Mouse (Mus musculus): ENCODE measurements around the gene Tsga10. TPM values are rescaled to one million over a fixed set of nuclear protein-coding genes. Genes with fewer than 3 reads are reported as not detected.
"Not testable (repeated sequence)": the region's sequence is repeated elsewhere in the genome, so short reads cannot be mapped to it uniquely, and the experiment has no call there.

Gene Tsga10
- polyA plus RNA-seq, 1 experiment from 2014 or later: 4.8 TPM

DNA sequence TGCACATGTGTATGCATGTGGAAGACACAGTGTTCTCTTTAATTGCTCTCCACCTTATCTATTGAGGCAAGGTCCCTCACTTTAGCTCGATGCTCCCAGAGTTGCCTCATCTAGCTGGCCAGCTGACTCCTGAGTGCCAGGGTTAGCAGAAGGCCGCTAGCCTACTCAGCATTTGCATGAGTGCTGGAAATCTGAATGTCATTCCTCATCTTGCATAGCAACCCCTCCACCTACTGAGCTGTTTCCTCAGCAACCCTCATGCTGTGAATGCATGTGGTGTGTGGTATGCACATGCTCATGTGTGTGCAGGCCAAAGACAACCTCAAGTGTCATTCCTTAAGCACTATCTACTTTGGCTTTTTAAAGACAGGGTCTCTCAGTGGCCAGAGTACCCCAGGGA lies 15.5 kb downstream of the Tsga10 start:
- no peak overlapping the region for H3K27ac ChIP-seq
- H3K9ac ChIP-seq: no peak overlapping the region
- peaks cover 5% of the 10 kb centered on the region for H3K4me1 ChIP-seq (replicated peaks)
- H3K9me3 ChIP-seq (replicated peaks): no peaks in the 10 kb centered on the region
- 35% methylated on average over 2 of the region's 2 CpGs for WGBS
- H3K36me3 ChIP-seq: no peaks in the 10 kb centered on the region
- H3K4me2 ChIP-seq: no peak overlapping the region
- no peak overlapping the region for H3K4me3 ChIP-seq
- H3K27me3 ChIP-seq: no peaks in the 10 kb centered on the region
- no peak for ATAC-seq (replicated peaks; ENCODE audit: insufficient number of reproducible peaks, insufficient read depth, low FRiP score, low read depth)

- Histone ChIP-seq H3K4me3 (no peak overlapping the region), H3K27ac (no peak overlapping the region), H3K9ac (no peak overlapping the region), H3K27me3 (no peaks in the 10 kb centered on the region), H3K4me2 (no peak overlapping the region), H3K36me3 (no peaks in the 10 kb centered on the region), H3K4me1 (replicated peaks) (peaks cover 5% of the 10 kb centered on the region), H3K9me3 (replicated peaks) (no peaks in the 10 kb centered on the region)
- WGBS: 77% methylated on average over 8 of the region's 8 CpGs
- ATAC-seq (replicated peaks; ENCODE audit: insufficient number of reproducible peaks, insufficient read depth, low FRiP score, low read depth): no peak
Measured at GRCm38 (mm10) chr1:37846878-37847277, 19.4 kb downstream of the Tsga10 start.

DNA sequence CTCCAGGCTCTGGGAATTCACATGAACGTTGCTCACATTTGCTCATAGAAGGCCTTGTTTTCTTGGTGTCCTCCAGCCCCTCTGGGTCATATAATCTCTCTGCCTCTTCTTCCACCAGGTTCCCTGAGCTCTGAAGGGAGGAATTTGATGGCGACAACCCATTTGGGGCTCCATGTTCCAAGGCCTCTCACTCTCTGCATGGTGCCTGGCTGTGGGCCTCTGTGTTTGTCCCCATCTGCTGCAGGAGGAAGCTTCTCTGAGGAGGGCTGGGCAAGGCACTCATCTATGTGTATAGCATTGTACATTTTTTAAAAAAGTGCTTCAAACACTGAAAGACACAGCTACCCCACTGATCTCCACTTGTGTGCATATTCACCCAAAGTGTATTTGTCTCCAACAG lies 34.5 kb downstream of the Tsga10 start:
- no peaks in the 10 kb centered on the region for H3K9me3 ChIP-seq (replicated peaks)
- no peak overlapping the region for H3K27ac ChIP-seq
- no peak for ATAC-seq (replicated peaks; ENCODE audit: insufficient number of reproducible peaks, insufficient read depth, low FRiP score, low read depth)
- WGBS: 42% methylated on average over 2 of the region's 2 CpGs
- no peaks in the 10 kb centered on the region for H3K36me3 ChIP-seq
- no peak overlapping the region for H3K9ac ChIP-seq
- no peaks in the 10 kb centered on the region for H3K4me1 ChIP-seq (replicated peaks)
- H3K4me3 ChIP-seq: no peak overlapping the region
- H3K4me2 ChIP-seq: no peak overlapping the region
- H3K27me3 ChIP-seq: no peaks in the 10 kb centered on the region

GRCm38 (mm10) chr1:37802291-37802690 lies 63.9 kb downstream of the Tsga10 start:
- H3K36me3 ChIP-seq: not testable (repeated sequence)

GRCm38 (mm10) chr1:37800298-37800697 lies 65.9 kb downstream of the Tsga10 start:
- H3K4me2 ChIP-seq: no peak overlapping the region

More at GRCm38 (mm10) chr1:37802291-37802690, 63.9 kb downstream of the Tsga10 start:
- H3K4me3 ChIP-seq; H3K27me3 ChIP-seq; H3K9ac ChIP-seq; H3K9me3 ChIP-seq (replicated peaks); H3K27ac ChIP-seq; H3K4me1 ChIP-seq (replicated peaks); ATAC-seq (replicated peaks; ENCODE audit: insufficient number of reproducible peaks, insufficient read depth, low FRiP score, low read depth); H3K4me2 ChIP-seq: not testable (repeated sequence)
- WGBS: 95% methylated on average over 1 of the region's 1 CpGs

DNA sequence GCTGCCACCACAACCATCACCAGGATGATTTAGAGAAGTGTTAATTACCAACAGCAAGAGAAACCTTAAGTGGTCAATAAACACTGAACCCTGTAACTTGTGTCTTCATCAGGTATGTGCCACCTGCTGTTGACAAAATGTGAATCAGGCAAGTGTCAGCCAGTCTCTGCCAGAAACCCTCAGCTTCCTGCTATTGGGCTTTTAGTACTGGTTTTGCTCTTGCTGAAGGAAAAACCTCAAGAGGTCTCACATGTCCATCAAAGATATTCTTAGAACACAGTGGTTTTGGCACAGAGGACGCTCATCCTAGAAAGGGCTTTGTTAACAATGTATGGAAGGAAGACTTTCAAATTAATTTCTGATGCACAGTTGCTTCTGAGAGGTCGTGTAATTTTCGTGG lies 66.7 kb downstream of the Tsga10 start:
- H3K36me3 ChIP-seq: no peaks in the 10 kb centered on the region
- 49% methylated on average over 3 of the region's 3 CpGs for WGBS

More at GRCm38 (mm10) chr1:37800298-37800697, 65.9 kb downstream of the Tsga10 start:
- WGBS: 90% methylated on average over 2 of the region's 2 CpGs
- ATAC-seq (replicated peaks; ENCODE audit: insufficient number of reproducible peaks, insufficient read depth, low FRiP score, low read depth): no peak
- Histone ChIP-seq H3K27me3 (no peaks in the 10 kb centered on the region), H3K27ac (no peak overlapping the region), H3K4me3 (no peak overlapping the region), H3K9ac (no peak overlapping the region), H3K4me1 (replicated peaks) (no peaks in the 10 kb centered on the region), H3K9me3 (replicated peaks) (no peaks in the 10 kb centered on the region), H3K36me3 (no peaks in the 10 kb centered on the region)

DNA sequence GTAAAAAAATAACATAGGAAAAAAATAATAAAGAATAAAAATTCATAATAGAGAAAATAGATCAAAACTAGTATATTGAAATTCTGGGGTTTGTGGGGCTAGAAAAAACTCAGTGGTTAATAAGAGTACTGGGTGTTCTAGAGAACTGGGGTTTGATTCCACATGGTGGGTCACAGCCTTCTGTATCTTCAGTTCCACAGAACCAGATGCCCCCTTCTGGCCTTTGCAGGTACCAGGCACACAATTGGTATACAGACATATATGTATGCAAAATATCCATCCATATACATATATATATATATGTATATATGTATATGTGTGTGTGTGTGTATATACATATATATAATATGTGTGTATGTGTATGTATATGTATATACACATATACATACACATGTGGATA lies 106.8 kb downstream of the Tsga10 start:
- H3K9ac ChIP-seq: no peak overlapping the region
- no peak overlapping the region for H3K4me3 ChIP-seq
- H3K4me1 ChIP-seq (replicated peaks): no peaks in the 10 kb centered on the region
- H3K9me3 ChIP-seq (replicated peaks): no peaks in the 10 kb centered on the region
- H3K4me2 ChIP-seq: no peak overlapping the region
- no peaks in the 10 kb centered on the region for H3K36me3 ChIP-seq
- ATAC-seq (replicated peaks; ENCODE audit: insufficient number of reproducible peaks, insufficient read depth, low FRiP score, low read depth): no peak
- no peaks in the 10 kb centered on the region for H3K27me3 ChIP-seq
- H3K27ac ChIP-seq: no peak overlapping the region

More for the DNA sequence above, 66.7 kb downstream of the Tsga10 start:
- no peak overlapping the region for H3K27ac ChIP-seq
- ATAC-seq (replicated peaks; ENCODE audit: insufficient number of reproducible peaks, insufficient read depth, low FRiP score, low read depth): no peak
- no peak overlapping the region for H3K9ac ChIP-seq
- no peaks in the 10 kb centered on the region for H3K27me3 ChIP-seq
- H3K9me3 ChIP-seq (replicated peaks): no peaks in the 10 kb centered on the region
- no peaks in the 10 kb centered on the region for H3K4me1 ChIP-seq (replicated peaks)
- no peak overlapping the region for H3K4me3 ChIP-seq
- H3K4me2 ChIP-seq: no peak overlapping the region

DNA sequence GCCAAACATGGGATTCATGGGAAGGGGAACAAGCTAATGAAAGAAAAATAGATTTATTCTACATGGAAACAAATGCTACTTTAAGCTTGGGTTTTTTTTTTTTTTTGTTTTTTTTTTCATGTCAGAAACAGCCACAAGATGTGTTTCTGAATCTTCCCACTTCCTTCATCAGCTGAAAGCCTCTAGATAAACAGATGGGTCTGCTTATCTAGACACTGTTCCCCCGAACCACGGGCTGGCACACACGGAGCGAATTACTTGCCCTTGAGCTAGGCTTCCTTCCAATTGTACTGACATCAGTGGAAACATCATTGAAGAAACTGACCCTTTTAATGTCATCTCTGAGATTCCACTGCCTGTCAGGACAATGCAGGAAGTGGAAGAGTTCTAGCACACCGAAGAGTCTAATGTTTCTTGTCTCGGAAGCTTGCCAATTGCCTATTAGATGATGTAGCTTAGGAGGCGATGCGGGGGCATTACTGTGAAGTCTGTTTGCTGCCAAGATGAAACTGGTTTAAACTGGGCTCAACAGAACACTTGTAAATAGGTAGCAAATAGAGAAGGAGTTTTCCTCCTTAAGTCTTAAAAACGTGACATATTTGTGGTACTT lies 121.5 kb downstream of the Tsga10 start:
- Histone ChIP-seq H3K27me3 (no peaks in the 10 kb centered on the region), H3K9me3 (replicated peaks) (no peaks in the 10 kb centered on the region), H3K36me3 (no peaks in the 10 kb centered on the region), H3K4me3 (no peak overlapping the region), H3K27ac (no peak overlapping the region), H3K9ac (no peak overlapping the region), H3K4me2 (no peak overlapping the region), H3K4me1 (replicated peaks) (no peaks in the 10 kb centered on the region)
- no peak for ATAC-seq (replicated peaks; ENCODE audit: insufficient number of reproducible peaks, insufficient read depth, low FRiP score, low read depth)
- 67% methylated on average over 9 of the region's 9 CpGs for WGBS

GRCm38 (mm10) chr1:37742602-37743270 lies 123.5 kb downstream of the Tsga10 start:
- ATAC-seq (replicated peaks; ENCODE audit: insufficient number of reproducible peaks, insufficient read depth, low FRiP score, low read depth): no peak
- H3K36me3 ChIP-seq: no peaks in the 10 kb centered on the region
- 70% methylated on average over 14 of the region's 14 CpGs for WGBS
- H3K4me2 ChIP-seq: no peak overlapping the region
- H3K27me3 ChIP-seq: no peaks in the 10 kb centered on the region
- no peaks in the 10 kb centered on the region for H3K9me3 ChIP-seq (replicated peaks)
- H3K27ac ChIP-seq: no peak overlapping the region
- H3K4me3 ChIP-seq: no peak overlapping the region
- H3K4me1 ChIP-seq (replicated peaks): no peaks in the 10 kb centered on the region
- H3K9ac ChIP-seq: no peak overlapping the region

- no peak overlapping the region for H3K4me2 ChIP-seq
- no peaks in the 10 kb centered on the region for H3K36me3 ChIP-seq
- ATAC-seq (replicated peaks; ENCODE audit: insufficient number of reproducible peaks, insufficient read depth, low FRiP score, low read depth): no peak
- H3K9me3 ChIP-seq (replicated peaks): no peaks in the 10 kb centered on the region
- no peaks in the 10 kb centered on the region for H3K4me1 ChIP-seq (replicated peaks)
- no peak overlapping the region for H3K9ac ChIP-seq
- 87% methylated on average over 11 of the region's 11 CpGs for WGBS
- no peak overlapping the region for H3K4me3 ChIP-seq
- no peak overlapping the region for H3K27ac ChIP-seq
- H3K27me3 ChIP-seq: no peaks in the 10 kb centered on the region
Measured at GRCm38 (mm10) chr1:37742126-37742525, 124.1 kb downstream of the Tsga10 start.

DNA sequence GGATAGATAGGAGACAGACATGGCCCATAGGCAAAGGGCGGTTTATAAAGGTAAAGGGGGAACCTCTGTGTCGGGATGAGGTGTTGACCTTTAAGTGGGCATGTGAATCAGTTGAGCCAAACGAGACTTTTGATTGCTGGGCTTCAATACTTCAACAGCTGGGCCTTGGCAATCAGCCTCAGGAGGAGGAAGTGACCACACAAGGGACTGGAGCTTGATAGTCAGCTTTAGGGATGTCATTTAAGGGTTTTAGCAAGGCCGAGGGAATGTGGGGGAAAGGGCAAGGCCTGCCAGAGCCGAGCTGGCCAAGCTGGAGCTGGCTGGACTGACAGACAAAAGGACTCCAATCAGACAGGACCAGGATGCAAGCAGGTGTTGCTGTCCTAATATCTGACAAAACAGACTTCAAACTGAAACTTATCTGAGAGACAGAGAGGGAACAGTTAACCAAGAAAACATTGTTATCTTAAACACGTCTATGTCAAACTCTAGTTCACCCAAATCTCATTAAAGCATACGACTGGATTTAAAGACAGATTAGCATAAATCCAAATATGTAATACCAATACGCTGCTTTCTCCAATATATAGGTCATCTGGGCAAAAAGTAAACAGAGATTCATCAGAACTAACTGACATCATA lies 125.9 kb downstream of the Tsga10 start:
- Histone ChIP-seq H3K4me2 (no peak overlapping the region), H3K9me3 (replicated peaks) (no peaks in the 10 kb centered on the region), H3K36me3 (no peaks in the 10 kb centered on the region), H3K9ac (no peak overlapping the region), H3K4me3 (no peak overlapping the region), H3K4me1 (replicated peaks) (no peaks in the 10 kb centered on the region), H3K27ac (no peak overlapping the region), H3K27me3 (no peaks in the 10 kb centered on the region)
- no peak for ATAC-seq (replicated peaks; ENCODE audit: insufficient number of reproducible peaks, insufficient read depth, low FRiP score, low read depth)
- WGBS: 54% methylated on average over 8 of the region's 8 CpGs

GRCm38 (mm10) chr1:37738895-37739294 lies 127.3 kb downstream of the Tsga10 start:
- no peak overlapping the region for H3K9ac ChIP-seq

More at GRCm38 (mm10) chr1:37738895-37739294, 127.3 kb downstream of the Tsga10 start:
- Histone ChIP-seq H3K36me3 (no peaks in the 10 kb centered on the region), H3K27ac (no peak overlapping the region), H3K4me3 (no peak overlapping the region), H3K4me2 (no peak overlapping the region), H3K4me1 (replicated peaks) (no peaks in the 10 kb centered on the region), H3K27me3 (no peaks in the 10 kb centered on the region), H3K9me3 (replicated peaks) (no peaks in the 10 kb centered on the region)
- no peak for ATAC-seq (replicated peaks; ENCODE audit: insufficient number of reproducible peaks, insufficient read depth, low FRiP score, low read depth)
- whole genome bisulfite sequencing: 70% methylated on average over 2 of the region's 2 CpGs
